Mouse (Mus musculus) C2C12 (cell line): ENCODE data around the gene Klf3.

Experiments
- CEBPB ChIP-seq: IDR thresholded peaks from one replicate; pipeline ENCODE4 v1.6.1; 2011; ENCODE audit warnings: low read depth, mild to moderate bottlenecking, control low read depth, moderate library complexity
- CTCF ChIP-seq: IDR thresholded peaks from one replicate; pipeline ENCODE4 v1.5.1; 2011; ENCODE audit not compliant: control insufficient read depth, insufficient read depth, insufficient read length
- USF1 ChIP-seq: IDR thresholded peaks from one replicate; pipeline ENCODE4 v1.6.1; 2011; ENCODE audit warnings: low read depth, mild to moderate bottlenecking, control low read depth, moderate library complexity

DNA sequence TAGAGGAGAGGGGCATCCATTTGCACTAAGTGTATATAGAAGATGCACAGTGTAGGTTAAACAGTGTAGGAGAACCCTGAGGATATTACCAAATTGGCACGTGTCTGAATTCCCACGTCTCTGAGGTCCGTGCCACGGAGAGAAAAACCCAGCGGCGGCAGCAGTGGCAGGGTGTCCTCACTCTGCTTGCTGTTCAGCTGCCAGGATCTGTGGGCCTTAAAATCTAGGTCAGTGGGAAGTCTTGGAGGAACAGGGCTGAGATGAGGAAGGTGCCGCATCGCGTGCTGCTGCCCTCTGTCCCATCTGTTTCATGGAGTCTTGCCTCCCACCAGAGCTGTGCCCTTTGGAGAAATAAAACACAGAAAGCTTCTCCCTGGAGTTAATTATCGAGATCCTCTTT, 16.9 kb downstream of the Klf3 start:
- no peak for TF ChIP-seq USF1
- TF ChIP-seq CTCF: no peak
- TF ChIP-seq CEBPB: no peak
